Mouse (Mus musculus) E14TG2a.4 (cell line): ENCODE measurements at regions not wholly inside any gene's neighbourhood (a gene's known extent, or its start where the extent isn't known, plus 50 kb on each side); places are given as distances from the start of the nearest gene placed in this dataset.
A peak's percentile ranks its signal among the peaks of the same experiment; 100 is the strongest.
"Not testable (repeated sequence)": the region's sequence is repeated elsewhere in the genome, so short reads cannot be mapped to it uniquely, and the experiment has no call there.

Source experiments
- H3K27me3 ChIP-seq: 2 replicates; pipeline ENCODE4 v1.6.1; 2014; ENCODE audit warnings: low read length, control low read depth; ENCODE audit not compliant: insufficient read depth
- H3K36me3 ChIP-seq: 2 replicates; pipeline ENCODE4 v1.6.1; 2014; ENCODE audit warnings: low read length, control low read depth; ENCODE audit not compliant: insufficient read depth
- H3K4me1 ChIP-seq: replicated peaks from 2 replicates; pipeline ENCODE4 v1.6.1; 2014; ENCODE audit warnings: low read depth, low read length, control low read depth
- H3K4me3 ChIP-seq: replicated peaks from 2 replicates; pipeline ENCODE4 v1.5.1; 2014; ENCODE audit warnings: mild to moderate bottlenecking, low read length
- H3K9me3 ChIP-seq: 2 replicates; pipeline ENCODE4 v1.6.1; 2014; ENCODE audit warnings: low read length, control low read depth
- CTCF ChIP-seq: conservative IDR thresholded peaks from 2 replicates; pipeline ENCODE4 v1.5.1; 2014; ENCODE audit warnings: low read length
- NANOG ChIP-seq: IDR thresholded peaks from 2 replicates; pipeline ENCODE4 v1.6.1; 2014; ENCODE audit warnings: borderline replicate concordance, low read length, mixed read lengths
- POU5F1 ChIP-seq: IDR thresholded peaks from 2 replicates; pipeline ENCODE4 v1.6.1; 2014; ENCODE audit warnings: low read length, borderline replicate concordance

- H3K36me3 ChIP-seq = no peaks in the 10 kb centered on the region
- H3K4me1 ChIP-seq = no peaks in the 10 kb centered on the region
- no peak overlapping the region for H3K4me3 ChIP-seq
- no peaks in the 10 kb centered on the region for H3K27me3 ChIP-seq
- TF ChIP-seq CTCF (peak; percentile 56), POU5F1 (no peak)
- peaks cover 3% of the 10 kb centered on the region for H3K9me3 ChIP-seq
These were observed 84.8 kb upstream of the Olfr1507 start for GRCm38 (mm10) chr14:52580319-52580718.

- H3K27me3 ChIP-seq = no peaks in the 10 kb centered on the region
- no peaks in the 10 kb centered on the region for H3K9me3 ChIP-seq
- H3K4me3 ChIP-seq = no peak overlapping the region
- H3K36me3 ChIP-seq = no peaks in the 10 kb centered on the region
- no peaks in the 10 kb centered on the region for H3K4me1 ChIP-seq
- no peak for TF ChIP-seq CTCF
- TF ChIP-seq POU5F1 = no peak
- no peak for TF ChIP-seq NANOG
These were observed 71.4 kb upstream of the Olfr1507 start for GRCm38 (mm10) chr14:52566920-52567319.

DNA sequence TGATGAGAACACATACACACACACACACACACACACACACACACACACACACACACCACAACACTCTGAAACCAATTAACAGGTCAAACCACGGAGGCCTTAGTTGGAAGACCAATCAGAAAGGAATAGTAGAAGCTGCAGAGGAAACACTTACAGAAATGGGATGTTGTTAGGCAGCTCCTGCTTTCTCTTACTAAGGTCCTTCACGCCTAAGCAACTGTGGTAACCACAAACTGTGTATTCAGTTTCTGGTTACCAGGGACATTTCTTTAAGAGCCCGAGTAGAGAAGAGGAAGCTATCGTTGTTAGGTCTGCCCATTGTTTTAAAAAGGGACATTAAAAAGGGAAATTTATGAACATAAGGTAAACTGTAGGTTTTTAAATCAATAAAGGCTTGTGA, 70.1 kb upstream of the Olfr1507 start:
- no peak for TF ChIP-seq POU5F1
- TF ChIP-seq CTCF = no peak
- no peak for TF ChIP-seq NANOG
- Histone ChIP-seq H3K4me1 (no peaks in the 10 kb centered on the region), H3K9me3 (no peaks in the 10 kb centered on the region), H3K36me3 (no peaks in the 10 kb centered on the region), H3K4me3 (no peak overlapping the region), H3K27me3 (no peaks in the 10 kb centered on the region)

GRCm38 (mm10) chr14:52556340-52556739, 60.8 kb upstream of the Olfr1507 start:
- H3K4me3 ChIP-seq = peak overlapping the region; percentile 29; the same call in 1 of the 2 replicates
- not testable (repeated sequence) for H3K9me3 ChIP-seq, H3K36me3 ChIP-seq, H3K27me3 ChIP-seq, H3K4me1 ChIP-seq

GRCm38 (mm10) chr14:52553399-52553798, 57.9 kb upstream of the Olfr1507 start:
- peaks cover 7% of the 10 kb centered on the region; the same call in 1 of the 2 replicates for H3K9me3 ChIP-seq
- H3K36me3 ChIP-seq = no peaks in the 10 kb centered on the region
- H3K4me3 ChIP-seq = no peak overlapping the region

DNA sequence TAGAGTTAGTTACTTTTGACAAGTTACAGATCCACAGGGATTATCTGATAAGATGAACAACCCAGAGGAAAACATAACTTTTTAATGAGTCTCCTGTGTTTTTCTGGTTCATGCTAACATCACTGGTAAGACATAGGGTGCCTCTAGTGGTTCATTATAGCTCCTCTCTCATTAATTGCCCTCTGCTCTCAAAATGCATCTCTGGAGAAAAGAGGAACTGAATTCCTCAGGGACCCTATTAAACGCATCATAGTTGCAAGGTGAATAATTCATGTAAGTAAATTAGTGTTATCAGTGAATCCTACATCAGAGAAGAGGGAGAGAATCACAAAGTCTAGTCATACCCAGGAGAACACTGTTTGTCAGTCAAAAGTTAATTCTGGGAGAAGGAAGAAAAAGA, 52.4 kb upstream of the Olfr1507 start:
- Histone ChIP-seq H3K4me1 (no peaks in the 10 kb centered on the region), H3K27me3 (no peaks in the 10 kb centered on the region), H3K9me3 (no peaks in the 10 kb centered on the region), H3K36me3 (no peaks in the 10 kb centered on the region), H3K4me3 (no peak overlapping the region)
- TF ChIP-seq NANOG = no peak
- TF ChIP-seq POU5F1 = no peak
- TF ChIP-seq CTCF = no peak

More at GRCm38 (mm10) chr14:52553399-52553798, 57.9 kb upstream of the Olfr1507 start:
- TF ChIP-seq CTCF (no peak), NANOG (no peak), POU5F1 (no peak)
- Histone ChIP-seq H3K4me1 (no peaks in the 10 kb centered on the region), H3K27me3 (no peaks in the 10 kb centered on the region)
